Mouse (Mus musculus) hindbrain, embryonic 16.5 days (tissue): ENCODE measurements at regions not wholly inside any gene's neighbourhood (a gene's known extent, or its start where the extent isn't known, plus 50 kb on each side); places are given as distances from the start of the nearest gene placed in this dataset.

ENCODE experiments used
- ATAC-seq: fragments of 200-750 bp; cut with Nextera tagmentation; 2 replicates; pipeline ENCODE4 v1.8.0; 2017; ENCODE audit warnings: moderate TSS enrichment, moderate library complexity
- H3K27ac ChIP-seq: fragments of 300-500 bp; sonication (generic); 2 replicates; pipeline ENCODE4 v1.5.1; 2014; ENCODE audit warnings: low read depth, mild to moderate bottlenecking, control low read depth, low read length, moderate library complexity
- H3K27me3 ChIP-seq: fragments of 300-500 bp; sonication (generic); replicated peaks from 2 replicates; pipeline ENCODE4 v1.6.1; 2014; ENCODE audit warnings: low read length; ENCODE audit not compliant: control insufficient read depth, insufficient read depth
- H3K36me3 ChIP-seq: fragments of 300-500 bp; sonication (generic); 2 replicates; pipeline ENCODE4 v1.6.1; 2014; ENCODE audit warnings: mild to moderate bottlenecking, low read length, moderate library complexity, mixed read lengths; ENCODE audit not compliant: control insufficient read depth, insufficient read depth
- H3K4me1 ChIP-seq: fragments of 300-500 bp; sonication (generic); 2 replicates; pipeline ENCODE4 v1.6.1; 2014; ENCODE audit warnings: low read depth, low read length; ENCODE audit not compliant: control insufficient read depth, insufficient read depth
- H3K4me2 ChIP-seq: fragments of 300-500 bp; sonication (generic); 2 replicates; pipeline ENCODE4 v1.6.1; 2014; ENCODE audit warnings: mild to moderate bottlenecking, low read length, control low read depth, moderate library complexity
- H3K4me3 ChIP-seq: fragments of 300-500 bp; sonication (generic); 2 replicates; pipeline ENCODE4 v1.5.1; 2014; ENCODE audit warnings: mild to moderate bottlenecking, low read length, control low read depth, moderate library complexity
- H3K9ac ChIP-seq: fragments of 300-500 bp; sonication (generic); 2 replicates; pipeline ENCODE4 v1.6.1; 2014; ENCODE audit warnings: low read depth, mild to moderate bottlenecking, control low read depth, low read length, moderate library complexity
- H3K9me3 ChIP-seq: fragments of 300-500 bp; sonication (generic); 2 replicates; pipeline ENCODE4 v1.6.1; 2014; ENCODE audit warnings: mild to moderate bottlenecking, low read length, moderate library complexity; ENCODE audit not compliant: control insufficient read depth
- WGBS: fragments of 180-500 bp; shearing (Covaris S2); extraction: QIAGEN DNeasy Blood & Tissue Kit; methylation state at CpG from one replicate; pipeline ENCODE4 v1.1.7; 2014; 5-methylcytosine and 5-hydroxymethylcytosine counted together

- H3K4me1 ChIP-seq = no peaks in the 10 kb centered on the region
- no peak overlapping the region for H3K9ac ChIP-seq
- H3K27me3 ChIP-seq = no peaks in the 10 kb centered on the region
- no peaks in the 10 kb centered on the region for H3K9me3 ChIP-seq
- 80% methylated on average over 2 of the region's 2 CpGs for WGBS
- no peak overlapping the region for H3K27ac ChIP-seq
- H3K4me3 ChIP-seq = no peak overlapping the region
- no peak overlapping the region for H3K4me2 ChIP-seq
- H3K36me3 ChIP-seq = no peaks in the 10 kb centered on the region
- no peak for ATAC-seq
Observed at GRCm38 (mm10) chr2:124920265-124920664, 147.7 kb upstream of the Slc24a5 start.

DNA sequence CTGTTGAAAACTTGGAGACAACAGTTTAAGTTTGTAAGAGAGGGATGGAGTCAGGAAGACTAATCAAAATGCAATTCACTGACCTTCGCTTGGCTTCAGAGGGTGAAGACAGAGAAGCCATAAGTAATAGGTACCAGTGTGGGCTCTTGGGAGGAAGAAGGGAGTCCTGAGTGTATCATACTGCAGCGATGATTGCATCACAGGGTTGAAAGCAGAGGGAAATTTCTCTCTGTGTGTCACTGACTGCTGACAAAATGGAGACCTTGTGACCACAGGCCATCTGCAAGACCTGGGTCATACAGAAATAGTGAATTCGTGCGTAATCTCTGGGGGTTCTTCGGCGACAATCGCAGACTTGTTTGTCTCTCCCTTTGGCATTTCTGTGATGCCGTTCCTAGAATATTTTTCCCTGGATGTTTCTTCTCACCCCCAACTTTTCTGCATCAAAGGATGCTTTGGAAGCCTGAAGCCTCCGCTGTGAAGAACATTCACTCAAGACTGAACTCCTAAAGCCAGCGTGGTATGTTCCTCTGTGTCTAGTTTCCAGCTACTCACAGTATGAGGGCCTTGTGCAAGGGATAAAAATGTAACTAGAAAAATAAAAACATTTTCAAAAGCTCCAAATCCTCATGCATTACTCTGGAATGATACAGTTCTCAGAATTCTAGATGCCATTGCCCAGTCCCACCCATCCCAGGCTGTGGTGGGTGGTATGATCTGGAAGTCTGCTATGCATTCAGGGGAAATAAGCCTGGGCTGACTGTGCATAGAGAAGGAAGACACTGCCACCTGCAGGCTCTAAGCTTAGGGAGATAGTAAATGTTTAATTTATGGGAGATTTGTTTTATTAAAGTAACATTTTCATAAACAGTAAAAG, 139.8 kb upstream of the Slc24a5 start:
- Histone ChIP-seq H3K4me3 (no peak overlapping the region), H3K4me2 (no peak overlapping the region), H3K9ac (no peak overlapping the region), H3K27ac (no peak overlapping the region), H3K36me3 (no peaks in the 10 kb centered on the region), H3K4me1 (no peaks in the 10 kb centered on the region), H3K27me3 (no peaks in the 10 kb centered on the region), H3K9me3 (no peaks in the 10 kb centered on the region)
- ATAC-seq = peak; percentile 88
- 85% methylated on average over 10 of the region's 10 CpGs for WGBS

GRCm38 (mm10) chr2:124928759-124929113, 139.2 kb upstream of the Slc24a5 start:
- 85% methylated on average over 5 of the region's 5 CpGs for WGBS
- Histone ChIP-seq H3K36me3 (no peaks in the 10 kb centered on the region), H3K9me3 (no peaks in the 10 kb centered on the region), H3K4me2 (no peak overlapping the region), H3K27me3 (no peaks in the 10 kb centered on the region), H3K4me1 (no peaks in the 10 kb centered on the region), H3K27ac (no peak overlapping the region), H3K9ac (no peak overlapping the region), H3K4me3 (no peak overlapping the region)
- no peak for ATAC-seq

DNA sequence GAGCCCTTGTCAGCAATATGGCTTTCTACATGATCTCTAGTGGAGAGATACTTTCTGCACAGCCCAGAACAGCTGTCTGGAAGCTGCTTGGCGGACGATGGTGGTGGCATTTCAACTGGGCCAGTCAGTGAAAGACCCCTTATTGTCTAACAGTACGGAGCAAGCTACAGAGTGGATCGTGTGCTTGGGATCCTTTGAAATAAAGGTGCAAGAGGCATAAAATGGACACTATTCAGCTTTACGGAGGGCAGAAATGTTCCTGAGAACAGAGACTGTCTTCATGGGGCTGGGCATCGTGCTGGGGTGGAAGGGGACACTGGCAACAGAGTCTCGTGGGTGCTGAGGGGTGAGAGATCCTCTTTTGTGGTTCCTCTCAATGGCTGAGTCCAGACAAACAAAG, 137.2 kb upstream of the Slc24a5 start:
- no peak overlapping the region for H3K27ac ChIP-seq
- no peak overlapping the region for H3K4me3 ChIP-seq
- H3K4me2 ChIP-seq = no peak overlapping the region
- H3K9me3 ChIP-seq = no peaks in the 10 kb centered on the region
- ATAC-seq = no peak
- no peaks in the 10 kb centered on the region for H3K36me3 ChIP-seq
- 31% methylated on average over 7 of the region's 7 CpGs for WGBS
- H3K9ac ChIP-seq = no peak overlapping the region
- H3K27me3 ChIP-seq = no peaks in the 10 kb centered on the region
- no peaks in the 10 kb centered on the region for H3K4me1 ChIP-seq

- Histone ChIP-seq H3K9ac (no peak overlapping the region), H3K4me3 (no peak overlapping the region), H3K4me1 (no peaks in the 10 kb centered on the region), H3K27me3 (no peaks in the 10 kb centered on the region), H3K9me3 (no peaks in the 10 kb centered on the region), H3K27ac (no peak overlapping the region), H3K4me2 (no peak overlapping the region), H3K36me3 (no peaks in the 10 kb centered on the region)
- 52% methylated on average over 6 of the region's 6 CpGs for WGBS
- peak; percentile 37; the same call in 1 of the 2 replicates for ATAC-seq
Observed at GRCm38 (mm10) chr2:124932566-124932965, 135.4 kb upstream of the Slc24a5 start.

- Histone ChIP-seq H3K27me3 (no peaks in the 10 kb centered on the region), H3K9me3 (no peaks in the 10 kb centered on the region), H3K27ac (no peak overlapping the region), H3K9ac (no peak overlapping the region), H3K36me3 (no peaks in the 10 kb centered on the region), H3K4me1 (no peaks in the 10 kb centered on the region), H3K4me3 (no peak overlapping the region), H3K4me2 (no peak overlapping the region)
- WGBS = 58% methylated on average over 1 of the region's 1 CpGs
- no peak for ATAC-seq
Observed at GRCm38 (mm10) chr2:124933876-124934275, 134.0 kb upstream of the Slc24a5 start.

DNA sequence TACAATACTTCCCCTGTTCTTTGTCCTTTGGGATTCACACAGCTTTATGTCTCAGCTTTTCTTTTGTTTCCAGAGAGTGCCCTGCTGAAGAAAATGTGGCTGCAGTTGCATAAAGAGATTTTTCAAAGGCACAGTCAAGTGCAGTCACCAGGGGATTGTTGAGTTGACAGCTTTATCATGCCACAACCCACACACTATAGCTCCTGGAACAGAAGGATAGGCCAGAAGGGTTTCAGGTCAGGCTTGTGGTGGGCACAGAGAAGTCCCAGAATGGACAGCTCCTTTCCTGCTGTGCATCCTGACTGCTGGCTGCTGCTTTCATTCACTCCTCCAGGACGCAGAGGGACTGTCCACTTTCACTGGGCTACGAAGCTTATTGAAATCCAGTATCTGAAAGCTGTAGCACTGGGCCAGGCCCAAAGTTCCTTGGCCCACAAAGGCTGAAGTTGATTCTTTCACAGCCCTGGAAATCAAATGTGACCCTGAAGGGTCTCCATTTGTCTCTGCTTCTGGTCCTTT, 119.6 kb upstream of the Slc24a5 start:
- Histone ChIP-seq H3K27me3 (no peaks in the 10 kb centered on the region), H3K4me1 (peaks cover 5% of the 10 kb centered on the region; the same call in 1 of the 2 replicates), H3K4me2 (no peak overlapping the region), H3K9ac (no peak overlapping the region), H3K27ac (no peak overlapping the region), H3K36me3 (no peaks in the 10 kb centered on the region), H3K4me3 (no peak overlapping the region), H3K9me3 (no peaks in the 10 kb centered on the region)
- peak; percentile 14; the same call in 1 of the 2 replicates for ATAC-seq
- 28% methylated on average over 2 of the region's 2 CpGs for whole genome bisulfite sequencing

DNA sequence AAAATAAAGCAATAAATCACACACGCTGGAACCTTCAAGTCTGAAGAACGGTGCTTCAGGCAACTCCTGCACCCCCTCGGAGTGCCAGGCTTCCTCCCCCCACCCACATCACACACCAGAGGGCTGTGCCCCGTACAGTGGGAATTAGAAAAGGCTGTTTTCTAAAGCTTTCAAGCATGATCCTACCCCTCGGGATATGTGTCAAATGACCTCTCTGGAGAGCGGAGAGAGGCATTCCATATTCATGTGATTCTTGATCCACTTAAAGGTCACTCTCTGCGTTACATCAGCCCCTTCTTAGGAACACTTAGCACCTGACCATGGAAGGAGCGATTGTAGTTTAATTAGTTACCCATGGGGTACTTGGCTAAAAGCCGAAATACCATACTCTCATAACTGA, 119.1 kb upstream of the Slc24a5 start:
- peak; percentile 63 for ATAC-seq
- no peak overlapping the region for H3K4me2 ChIP-seq
- no peak overlapping the region for H3K9ac ChIP-seq
- 27% methylated on average over 9 of the region's 9 CpGs for WGBS
- H3K9me3 ChIP-seq = no peaks in the 10 kb centered on the region
- H3K27ac ChIP-seq = no peak overlapping the region
- no peaks in the 10 kb centered on the region for H3K36me3 ChIP-seq
- H3K4me1 ChIP-seq = peaks cover 5% of the 10 kb centered on the region; the same call in 1 of the 2 replicates
- no peaks in the 10 kb centered on the region for H3K27me3 ChIP-seq
- no peak overlapping the region for H3K4me3 ChIP-seq

GRCm38 (mm10) chr2:124952212-124952611, 115.7 kb upstream of the Slc24a5 start:
- H3K36me3 ChIP-seq = no peaks in the 10 kb centered on the region
- H3K27me3 ChIP-seq = no peaks in the 10 kb centered on the region
- peaks cover 5% of the 10 kb centered on the region; the same call in 1 of the 2 replicates for H3K4me1 ChIP-seq
- no peak overlapping the region for H3K9ac ChIP-seq
- no peak overlapping the region for H3K27ac ChIP-seq
- H3K9me3 ChIP-seq = no peaks in the 10 kb centered on the region
- H3K4me3 ChIP-seq = no peak overlapping the region
- ATAC-seq = no peak
- 35% methylated on average over 4 of the region's 4 CpGs for WGBS
- no peak overlapping the region for H3K4me2 ChIP-seq
